Mouse (Mus musculus) lung, postnatal 10 days (tissue): ENCODE measurements around the gene Cyp3a13.
"Not testable (repeated sequence)": the region's sequence is repeated elsewhere in the genome, so short reads cannot be mapped to it uniquely, and the experiment has no call there.

Experiments used
- DNase-seq: peaks from one replicate; pipeline ENCODE4 v3.0.0; 2021

Cyp3a13 gene

GRCm38 (mm10) chr5:137921532-137921931 is at the start of gene Cyp3a13:
Cyp3a13 (minus strand) TSS chr5:137921619.
- peak; percentile 50 for DNase-seq

DNA sequence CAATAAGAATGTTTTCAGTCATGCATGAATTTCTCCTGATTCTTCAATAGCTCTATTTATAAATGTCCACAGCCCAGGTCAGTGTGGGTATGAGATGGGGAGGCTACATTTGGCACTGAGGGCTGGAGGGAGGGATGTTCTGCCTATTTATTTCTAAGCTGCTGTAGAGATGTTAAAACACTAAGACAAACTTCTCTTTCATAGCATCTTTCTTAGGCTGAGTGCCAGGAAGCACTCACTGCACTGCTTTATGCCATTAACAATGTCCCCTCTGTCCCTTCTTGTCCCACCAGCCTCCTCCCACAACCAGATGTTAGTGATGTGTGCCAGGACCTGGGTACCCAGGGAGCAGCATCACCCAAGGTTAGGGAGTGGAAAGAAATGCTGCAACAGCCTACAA is 45.1 kb upstream of the Cyp3a13 start:
- no peak for DNase-seq

- no peak for DNase-seq
Measured at GRCm38 (mm10) chr5:137962945-137963344, 41.5 kb upstream of the Cyp3a13 start, which contains the start of gene Gjc3. Gjc3 (minus strand) TSS chr5:137963098.

DNA sequence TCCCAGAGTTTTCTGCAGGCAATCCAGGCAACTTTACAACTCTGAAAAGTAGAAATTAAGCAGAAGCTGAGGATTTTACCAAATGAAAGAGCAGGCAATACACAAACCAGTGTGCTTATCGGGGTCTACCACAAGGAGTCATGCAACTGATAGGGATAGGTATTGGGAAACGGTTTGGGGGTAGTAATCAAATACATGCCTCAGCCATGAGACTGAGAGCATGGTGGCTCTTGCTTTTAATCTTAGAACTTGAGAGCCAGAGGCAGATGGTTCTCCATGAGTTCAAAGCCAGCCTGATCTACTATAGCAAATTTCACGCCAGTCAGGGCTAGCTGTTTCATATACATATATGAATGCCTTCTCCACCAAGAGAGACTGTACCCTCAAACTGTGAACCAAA is 35.0 kb upstream of the Cyp3a13 start:
- DNase-seq, result no peak

DNA sequence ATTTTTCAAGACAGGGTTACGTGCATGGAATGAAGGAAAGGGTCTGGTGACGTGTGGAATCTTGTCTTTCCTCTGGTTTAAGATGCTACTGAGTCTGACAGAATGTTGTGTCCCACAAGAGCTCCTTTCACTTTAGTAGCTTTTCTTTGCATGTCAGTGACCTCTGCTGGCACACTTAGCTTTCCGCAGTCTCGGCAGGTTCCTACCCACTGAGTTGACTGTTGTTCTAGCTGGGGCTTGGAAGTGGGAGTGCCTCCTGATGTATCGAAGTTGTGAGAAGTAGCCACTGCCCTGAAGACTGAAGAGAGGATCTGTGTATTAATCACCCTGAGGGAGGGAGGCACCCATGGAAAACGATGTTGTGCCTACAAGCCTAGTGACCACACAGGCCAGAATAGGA is 29.8 kb upstream of the Cyp3a13 start:
- peak; percentile 48 for DNase-seq

GRCm38 (mm10) chr5:137947303-137947702 is 25.9 kb upstream of the Cyp3a13 start:
- no peak for DNase-seq

DNA sequence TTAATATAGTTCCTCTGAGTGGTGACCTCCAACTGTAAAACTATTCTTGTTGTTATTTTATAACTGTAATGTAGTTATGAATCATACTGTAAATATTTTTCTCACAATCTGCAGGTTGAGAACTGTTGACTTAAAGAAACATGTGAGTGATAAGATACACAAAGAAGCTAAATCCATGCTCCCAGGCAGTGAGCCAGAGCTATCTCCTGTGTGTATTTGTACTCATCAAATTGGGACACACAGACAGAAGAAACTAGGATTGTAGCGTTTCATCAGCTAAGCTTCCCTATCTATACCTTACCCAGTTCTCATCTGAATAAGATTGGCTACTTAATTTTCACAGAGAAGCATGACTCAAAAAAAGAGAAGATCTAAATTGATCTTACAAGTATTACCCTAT is 21.7 kb upstream of the Cyp3a13 start:
- DNase-seq, result no peak

GRCm38 (mm10) chr5:137940948-137941347 is 19.5 kb upstream of the Cyp3a13 start:
- DNase-seq, result no peak

- DNase-seq, result no peak
Measured at GRCm38 (mm10) chr5:137937238-137937637, 15.8 kb upstream of the Cyp3a13 start.

DNA sequence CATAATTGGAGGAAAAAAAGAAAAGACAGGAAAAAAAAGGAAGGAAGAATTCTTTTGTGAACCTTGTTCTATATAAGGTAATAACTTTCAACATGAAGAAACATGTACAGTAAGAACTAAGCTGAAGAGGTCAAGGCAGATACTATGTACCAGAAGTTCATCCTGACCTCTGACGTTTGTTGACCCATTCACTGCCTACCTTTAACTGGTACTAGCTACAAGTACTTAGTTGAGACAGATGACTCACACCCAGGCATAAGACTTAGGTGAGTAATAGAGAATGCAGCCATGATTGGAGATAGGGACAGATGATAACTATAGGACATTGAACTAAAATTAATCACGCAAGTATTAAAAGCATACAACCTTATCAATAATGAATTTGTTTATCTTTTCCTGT is 15.1 kb upstream of the Cyp3a13 start:
- no peak for DNase-seq

- DNase-seq, result not testable (repeated sequence)
Measured at GRCm38 (mm10) chr5:137933934-137934333, 12.5 kb upstream of the Cyp3a13 start.

DNA sequence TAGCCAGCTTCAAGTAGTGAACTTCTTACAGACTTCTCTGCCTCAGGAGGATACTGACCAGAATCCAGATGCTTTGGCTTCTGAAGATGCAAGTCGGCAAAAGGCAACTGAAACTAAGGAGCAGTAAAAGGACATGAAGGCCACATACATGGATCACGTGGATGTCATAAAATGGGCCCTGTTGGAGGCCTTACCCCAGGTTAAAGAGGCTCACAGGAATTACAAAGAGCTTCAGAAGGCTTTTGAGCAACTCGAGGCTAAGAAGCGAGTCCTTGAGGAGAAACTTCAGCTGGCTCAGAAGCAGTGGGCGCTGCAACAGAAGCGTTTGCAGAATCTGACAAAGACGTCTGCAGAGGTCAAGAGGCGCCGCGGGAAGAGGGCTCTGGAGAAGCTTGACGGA is 7.0 kb upstream of the Cyp3a13 start:
- DNase-seq, result no peak

DNA sequence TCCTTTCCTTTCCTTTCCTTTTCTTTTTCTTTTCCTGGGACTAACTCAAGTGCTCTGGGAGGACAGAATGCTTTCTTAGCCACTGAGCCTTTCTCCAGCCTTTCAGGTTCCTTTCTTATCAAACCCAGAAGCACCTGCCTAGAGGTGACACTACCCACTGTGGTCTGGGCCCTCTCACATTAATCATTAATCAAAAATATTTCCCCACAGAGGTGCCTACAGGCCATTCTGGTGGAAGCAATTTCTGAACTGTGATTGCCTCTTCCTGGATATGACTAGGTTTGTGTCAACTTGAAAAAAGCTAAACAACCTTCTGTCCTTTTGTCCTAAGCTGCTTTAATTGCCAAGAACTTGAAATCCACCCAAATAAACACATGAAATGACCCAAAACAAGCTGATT is 752 bp upstream of the Cyp3a13 start:
- DNase-seq, result no peak

- DNase-seq, result peak; percentile 6
Measured at GRCm38 (mm10) chr5:137915550-137915949, 5.9 kb downstream of the Cyp3a13 start.

DNA sequence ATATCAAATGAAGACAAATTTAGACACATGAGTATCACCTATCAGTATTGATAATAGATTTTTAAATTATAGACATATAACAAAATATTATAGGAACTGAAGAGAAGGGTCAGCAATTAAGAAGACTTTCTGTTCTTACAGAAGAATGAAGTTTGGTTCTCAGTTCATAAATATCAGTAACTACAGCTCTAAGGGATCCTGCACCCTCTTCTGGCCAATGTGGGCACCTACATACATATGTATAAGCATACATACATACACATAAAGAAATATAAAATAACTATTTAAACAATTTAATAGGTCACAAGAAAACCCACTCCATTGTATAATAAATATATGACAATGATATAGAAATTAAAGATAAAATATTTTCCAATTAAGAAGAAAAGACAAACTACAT is 6.9 kb downstream of the Cyp3a13 start:
- DNase-seq, result no peak

DNA sequence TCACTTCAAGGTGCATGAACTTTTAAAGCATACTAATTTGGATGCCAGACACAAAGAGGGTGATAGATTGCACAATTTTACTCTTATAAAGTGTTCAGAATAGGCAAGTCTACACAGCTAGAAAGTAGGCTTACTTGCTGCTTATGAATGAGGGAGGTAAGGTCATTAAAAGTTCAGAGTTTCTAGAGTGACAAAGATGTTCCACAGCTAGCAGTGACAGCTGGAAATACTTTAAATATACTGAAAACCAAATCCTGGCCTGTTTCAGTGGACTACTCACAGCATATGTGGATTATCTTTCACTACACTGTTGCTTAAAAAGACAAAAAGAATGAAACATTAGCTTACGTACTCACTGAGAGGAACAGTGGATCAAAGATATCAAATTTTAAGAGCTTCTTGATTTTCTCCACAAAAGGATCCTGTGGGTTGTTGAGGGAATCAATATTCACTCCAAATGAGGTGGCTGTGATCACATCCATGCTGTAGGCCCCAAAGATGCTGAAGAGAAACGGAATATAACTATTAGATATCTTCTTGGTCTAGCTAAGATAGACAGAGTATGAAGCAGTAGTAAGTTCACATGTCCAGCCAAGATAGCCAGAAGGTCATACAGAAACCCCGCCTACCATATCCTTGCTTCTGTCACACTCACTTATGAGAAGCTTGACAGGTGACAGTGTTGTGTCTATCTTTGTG is 11.7 kb downstream of the Cyp3a13 start:
- DNase-seq, result peak; percentile 8

DNA sequence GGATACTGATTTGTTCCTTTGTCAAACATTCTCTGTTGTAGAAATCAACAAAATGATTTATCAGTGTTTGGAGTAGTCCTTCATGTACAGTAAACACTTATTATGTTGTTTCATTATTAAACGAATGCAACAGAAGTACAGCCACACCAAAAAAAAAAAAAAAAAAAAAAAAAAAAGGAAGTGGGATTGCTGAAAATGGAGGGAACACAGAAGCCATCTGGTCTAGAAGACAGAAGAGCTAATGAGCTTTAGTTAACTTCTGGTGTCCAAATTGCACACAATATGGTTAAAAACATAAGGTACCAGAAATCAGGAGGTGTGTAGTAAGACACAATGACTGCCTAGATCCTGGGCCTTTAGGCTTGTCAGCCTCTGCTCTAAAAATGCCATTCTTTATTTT is 23.6 kb downstream of the Cyp3a13 start:
- no peak for DNase-seq

- DNase-seq, result no peak
Measured at GRCm38 (mm10) chr5:137892954-137893353, 28.5 kb downstream of the Cyp3a13 start.

DNA sequence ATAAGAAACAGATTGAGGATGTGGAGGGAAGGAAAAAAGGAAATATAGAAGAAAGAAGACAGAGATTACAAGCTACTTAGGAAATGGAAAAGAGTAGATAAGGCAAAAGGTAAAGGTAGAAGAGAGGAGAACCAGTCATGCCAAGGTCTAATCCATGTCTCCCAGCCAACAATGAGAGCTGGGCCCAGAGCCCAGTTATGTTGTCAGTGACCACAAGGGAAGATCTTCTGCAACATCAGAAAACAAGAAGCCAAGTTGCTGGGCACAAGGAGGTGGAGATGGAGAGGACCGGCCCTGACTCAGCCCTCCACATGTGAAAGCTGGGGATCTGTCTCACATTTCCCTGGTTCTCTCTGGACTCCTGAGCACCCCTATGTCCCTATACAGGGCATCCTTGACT is 33.8 kb downstream of the Cyp3a13 start:
- DNase-seq, result no peak

DNA sequence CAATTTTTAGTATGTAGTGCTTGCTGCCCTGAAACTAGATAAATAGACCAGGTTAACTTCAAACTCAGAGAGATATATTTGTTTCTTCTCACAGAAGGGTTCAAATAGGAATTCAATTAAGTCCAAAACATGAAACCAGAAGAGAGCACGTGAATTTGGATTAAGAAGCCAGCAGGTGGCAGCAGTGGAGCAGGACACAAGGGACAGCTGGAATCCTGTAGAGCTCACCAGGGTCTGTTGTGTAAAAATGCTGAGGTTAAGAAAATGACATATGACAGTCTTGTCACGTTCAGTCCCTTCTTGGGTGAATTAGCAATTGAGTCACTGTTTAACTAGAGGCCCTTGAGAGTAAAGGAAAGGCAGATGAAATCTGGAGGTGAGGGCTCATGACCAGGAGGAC is 35.5 kb downstream of the Cyp3a13 start:
- DNase-seq, result peak; percentile 77

DNA sequence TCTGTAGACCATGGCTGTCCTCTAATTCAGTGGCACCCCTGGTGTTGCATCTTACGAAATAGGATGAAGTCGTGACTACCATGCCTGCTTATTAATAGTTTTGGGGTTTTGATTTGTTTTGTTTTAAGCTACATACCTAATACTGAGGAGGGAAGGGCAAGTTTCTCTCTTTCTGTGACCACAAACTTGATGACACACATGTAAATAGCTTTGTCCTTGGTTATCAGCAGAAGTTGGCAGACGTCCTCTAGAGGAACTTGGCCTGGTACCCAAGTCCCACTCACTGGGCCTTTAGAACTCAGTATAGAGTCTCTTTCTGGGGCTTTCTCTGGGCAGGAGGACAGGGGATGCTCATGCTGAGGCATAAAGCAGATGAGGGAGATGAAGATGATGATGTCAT is 38.1 kb downstream of the Cyp3a13 start:
- no peak for DNase-seq

- DNase-seq, result no peak
Measured at GRCm38 (mm10) chr5:137882922-137883321, 38.5 kb downstream of the Cyp3a13 start.

GRCm38 (mm10) chr5:137877860-137878259 is 43.6 kb downstream of the Cyp3a13 start:
- peak; percentile 54 for DNase-seq

- no peak for DNase-seq
Measured at GRCm38 (mm10) chr5:137875054-137875453, 46.4 kb downstream of the Cyp3a13 start.

DNA sequence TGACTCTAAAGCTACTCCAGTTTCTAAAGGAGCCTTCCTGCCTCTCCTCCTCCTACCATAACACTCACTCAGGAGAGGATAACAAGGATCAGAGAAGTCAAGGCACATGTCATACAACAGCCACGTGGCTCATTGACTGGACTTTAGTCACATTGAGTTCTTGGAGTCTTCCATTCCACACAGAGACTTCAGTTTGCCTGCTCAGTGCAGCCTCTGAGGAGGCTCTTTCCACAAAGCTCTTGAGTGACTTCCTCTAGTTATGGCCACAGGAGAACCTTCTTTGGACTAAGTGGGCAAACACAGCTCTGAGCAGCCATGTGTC is 49.1 kb downstream of the Cyp3a13 start:
- not testable (repeated sequence) for DNase-seq
